Mouse (Mus musculus) C2C12 (cell line): ENCODE data around the gene Klhdc7b. TPM values are rescaled to one million over a fixed set of nuclear protein-coding genes. Genes with fewer than 3 reads are reported as not detected.

ENCODE experiments used
- H3K27me3 ChIP-seq: one replicate; pipeline ENCODE4 v1.6.1; 2011; ENCODE audit not compliant: control insufficient read depth, insufficient read depth, insufficient read length
- H3K36me3 ChIP-seq: one replicate; pipeline ENCODE4 v1.6.1; 2011; ENCODE audit not compliant: control insufficient read depth, insufficient read depth
- H3K4me3 ChIP-seq: one replicate; pipeline ENCODE4 v1.5.1; 2011; ENCODE audit warnings: mild to moderate bottlenecking, control low read depth; ENCODE audit not compliant: poor library complexity, insufficient read depth, severe bottlenecking
- H3K79me2 ChIP-seq: one replicate; pipeline ENCODE4 v1.6.1; 2011; ENCODE audit not compliant: control insufficient read depth, insufficient read depth
- H3K79me3 ChIP-seq: one replicate; pipeline ENCODE4 v1.6.1; 2011; ENCODE audit warnings: low read depth, control low read depth
- H3ac ChIP-seq: one replicate; pipeline ENCODE3; 2011; ENCODE audit warnings: low read depth; ENCODE audit not compliant: control insufficient read depth, insufficient read length
- CEBPB ChIP-seq: IDR thresholded peaks from one replicate; pipeline ENCODE4 v1.6.1; 2011; ENCODE audit warnings: low read depth, mild to moderate bottlenecking, control low read depth, moderate library complexity
- CTCF ChIP-seq: IDR thresholded peaks from one replicate; pipeline ENCODE4 v1.5.1; 2011; ENCODE audit not compliant: control insufficient read depth, insufficient read depth, insufficient read length
- FOSL1 ChIP-seq: IDR thresholded peaks from one replicate; pipeline ENCODE4 v1.8.0; 2011; ENCODE audit warnings: mild to moderate bottlenecking, low read length; ENCODE audit not compliant: poor library complexity, insufficient read depth, severe bottlenecking
- MAX ChIP-seq: IDR thresholded peaks from one replicate; pipeline ENCODE4 v1.6.1; 2011; ENCODE audit warnings: mild to moderate bottlenecking, control low read depth
- MYOD1 ChIP-seq: IDR thresholded peaks from one replicate; pipeline ENCODE4 v1.6.1; 2011; ENCODE audit warnings: low read depth; ENCODE audit not compliant: control insufficient read depth, insufficient read length
- MYOG ChIP-seq: IDR thresholded peaks from one replicate; pipeline ENCODE4 v1.6.1; 2011; ENCODE audit not compliant: control insufficient read depth, insufficient read length; ENCODE audit errors: extremely low read depth
- USF1 ChIP-seq: IDR thresholded peaks from one replicate; pipeline ENCODE4 v1.6.1; 2011; ENCODE audit warnings: low read depth, mild to moderate bottlenecking, control low read depth, moderate library complexity
- polyA plus RNA-seq: library from polyadenylated mRNA; unstranded; fragments of >200 nt; fragmentation: generic; extraction: Trizol; gene quantifications from one replicate; pipeline ENCODE4 v1.2.1, GENCODE M21; 2012; ENCODE audit warnings: missing spikeins

Gene Klhdc7b
- polyA plus RNA-seq, 1 experiment: not detected

- H3K79me2 ChIP-seq: peaks cover 23% of the 10 kb centered on the region
- peaks cover 18% of the 10 kb centered on the region for H3K36me3 ChIP-seq
- H3ac ChIP-seq: no peak overlapping the region
- no peak for TF ChIP-seq USF1
- TF ChIP-seq CTCF: no peak
- TF ChIP-seq MYOG: no peak
- no peak for TF ChIP-seq FOSL1
- no peak for TF ChIP-seq CEBPB
- no peak for TF ChIP-seq MYOD1
- TF ChIP-seq MAX: no peak
- H3K4me3 ChIP-seq: no peak overlapping the region
- H3K79me3 ChIP-seq: peaks cover 10% of the 10 kb centered on the region
- H3K27me3 ChIP-seq: peaks cover 33% of the 10 kb centered on the region
Measured at GRCm38 (mm10) chr15:89376040-89376439, 8.7 kb upstream of the Klhdc7b start.

DNA sequence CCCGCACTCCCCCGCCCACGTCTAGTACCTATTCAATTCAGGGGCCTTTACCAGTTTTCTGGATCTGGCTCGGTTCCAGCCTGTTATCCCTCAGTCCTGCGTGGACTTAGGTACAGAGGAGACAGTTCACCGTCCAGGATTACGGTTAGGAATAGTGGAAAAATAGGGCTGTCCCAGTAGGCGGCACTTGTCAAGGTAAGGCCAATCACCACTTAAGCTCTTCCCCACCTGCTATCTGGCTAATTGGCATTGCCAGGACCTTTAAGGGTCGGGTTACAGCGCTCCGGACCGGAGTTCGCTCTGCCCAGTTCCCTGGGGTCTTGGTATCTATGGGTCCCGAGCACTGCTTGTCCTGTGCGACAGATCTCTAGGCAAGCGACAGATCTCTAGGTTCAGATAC, 7.8 kb upstream of the Klhdc7b start, which contains the start of gene Tymp:
Gene Tymp, minus strand, starts transcription at position 83 of the 400 bp plus-strand sequence.
- peaks cover 8% of the 10 kb centered on the region for H3K79me3 ChIP-seq
- H3K36me3 ChIP-seq: peaks cover 9% of the 10 kb centered on the region
- no peak within 1 kb of the TSS for H3K4me3 ChIP-seq
- peaks cover 33% of the 10 kb centered on the region for H3K27me3 ChIP-seq
- no peak for TF ChIP-seq CTCF
- TF ChIP-seq MYOD1: no peak
- no peak for TF ChIP-seq MAX
- TF ChIP-seq CEBPB: no peak
- TF ChIP-seq USF1: no peak
- TF ChIP-seq FOSL1: no peak
- no peak for TF ChIP-seq MYOG
- no peak within 1 kb of the TSS for H3ac ChIP-seq
- H3K79me2 ChIP-seq: peaks cover 14% of the 10 kb centered on the region

GRCm38 (mm10) chr15:89377362-89377761, 7.4 kb upstream of the Klhdc7b start:
- TF ChIP-seq MAX (no peak), FOSL1 (no peak), USF1 (no peak), MYOD1 (no peak), CEBPB (no peak), CTCF (no peak), MYOG (no peak)
- H3ac ChIP-seq: no peak overlapping the region
- H3K79me2 ChIP-seq: peaks cover 10% of the 10 kb centered on the region
- H3K4me3 ChIP-seq: no peak overlapping the region
- peaks cover 5% of the 10 kb centered on the region for H3K36me3 ChIP-seq
- H3K79me3 ChIP-seq: peaks cover 5% of the 10 kb centered on the region
- H3K27me3 ChIP-seq: peaks cover 37% of the 10 kb centered on the region

DNA sequence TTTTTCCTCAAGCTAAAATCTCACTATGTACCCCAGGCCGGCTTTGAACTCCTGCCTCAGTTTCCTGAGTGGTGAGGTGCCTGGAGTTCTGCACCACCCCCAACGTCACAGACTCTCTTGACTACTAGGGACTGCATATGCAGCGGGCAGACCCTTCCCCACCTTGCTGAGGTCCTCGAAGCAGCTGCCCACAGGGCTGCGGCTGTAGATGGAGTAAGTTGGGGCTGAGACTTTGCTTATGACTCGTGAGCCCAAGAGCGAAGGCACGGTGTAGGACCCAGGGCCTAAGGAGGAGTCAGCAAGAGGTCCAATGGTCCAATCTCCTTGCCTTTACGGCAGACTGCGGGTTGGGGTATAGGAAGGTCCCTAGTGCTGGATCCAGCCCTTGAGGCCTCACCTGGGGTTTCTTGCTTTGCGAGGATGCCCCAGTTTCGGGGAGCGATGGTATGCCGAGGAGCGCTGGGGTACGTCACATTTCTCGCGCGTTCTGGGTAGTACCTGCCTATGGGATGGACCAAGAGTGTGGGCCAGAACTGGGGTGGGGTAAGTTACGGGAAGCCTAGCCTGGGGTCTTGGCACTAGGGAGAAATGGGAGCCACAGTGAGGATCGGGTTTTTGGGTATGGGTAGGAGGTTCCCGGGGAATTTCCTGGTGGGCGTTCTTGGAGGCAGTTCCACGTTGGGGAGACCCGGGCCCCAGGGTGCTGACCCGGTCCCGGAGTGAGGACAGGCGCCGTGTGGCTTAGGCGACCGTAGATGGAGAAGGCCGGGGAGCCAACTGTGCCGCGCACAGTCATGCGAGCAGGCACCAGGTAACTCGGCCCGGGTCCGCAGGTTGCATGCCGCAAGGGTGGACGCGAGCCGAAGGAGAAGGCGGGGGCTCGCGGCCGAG, 6.5 kb upstream of the Klhdc7b start:
- peaks cover 2% of the 10 kb centered on the region for H3K79me2 ChIP-seq
- no peak overlapping the region for H3K4me3 ChIP-seq
- H3K27me3 ChIP-seq: peaks cover 45% of the 10 kb centered on the region
- no peak overlapping the region for H3ac ChIP-seq
- no peaks in the 10 kb centered on the region for H3K36me3 ChIP-seq
- H3K79me3 ChIP-seq: no peaks in the 10 kb centered on the region
- TF ChIP-seq CEBPB (no peak), MAX (no peak), CTCF (no peak), USF1 (no peak), MYOD1 (no peak), FOSL1 (no peak), MYOG (no peak)

- Histone ChIP-seq H3K36me3 (no peaks in the 10 kb centered on the region), H3K79me3 (no peaks in the 10 kb centered on the region), H3K79me2 (no peaks in the 10 kb centered on the region), H3ac (no peak within 1 kb of the TSS), H3K4me3 (no peak within 1 kb of the TSS), H3K27me3 (peaks cover 49% of the 10 kb centered on the region)
- TF ChIP-seq CEBPB (no peak), USF1 (no peak), MAX (no peak)
Measured at GRCm38 (mm10) chr15:89378831-89379401, 5.8 kb upstream of the Klhdc7b start, which contains the start of gene Odf3b. Gene Odf3b, minus strand, starts transcription at chr15:89379282.

GRCm38 (mm10) chr15:89379429-89379828, 5.3 kb upstream of the Klhdc7b start:
- H3K27me3 ChIP-seq: peaks cover 54% of the 10 kb centered on the region
- H3K36me3 ChIP-seq: no peaks in the 10 kb centered on the region
- TF ChIP-seq FOSL1 (no peak), USF1 (no peak)
- no peaks in the 10 kb centered on the region for H3K79me2 ChIP-seq
- H3K4me3 ChIP-seq: no peak overlapping the region
- H3ac ChIP-seq: no peak overlapping the region
- H3K79me3 ChIP-seq: no peaks in the 10 kb centered on the region
